Mouse (Mus musculus) 3T3-L1 (cell line): ENCODE results near the gene Itga6.
"Not testable (repeated sequence)": the region's sequence is repeated elsewhere in the genome, so short reads cannot be mapped to it uniquely, and the experiment has no call there.

Source experiments
- DNase-seq: peaks from one replicate; pipeline ENCODE4 v3.0.0-alpha.2; 2015; ENCODE audit warnings: low read depth, low spot score

Gene Itga6

DNA sequence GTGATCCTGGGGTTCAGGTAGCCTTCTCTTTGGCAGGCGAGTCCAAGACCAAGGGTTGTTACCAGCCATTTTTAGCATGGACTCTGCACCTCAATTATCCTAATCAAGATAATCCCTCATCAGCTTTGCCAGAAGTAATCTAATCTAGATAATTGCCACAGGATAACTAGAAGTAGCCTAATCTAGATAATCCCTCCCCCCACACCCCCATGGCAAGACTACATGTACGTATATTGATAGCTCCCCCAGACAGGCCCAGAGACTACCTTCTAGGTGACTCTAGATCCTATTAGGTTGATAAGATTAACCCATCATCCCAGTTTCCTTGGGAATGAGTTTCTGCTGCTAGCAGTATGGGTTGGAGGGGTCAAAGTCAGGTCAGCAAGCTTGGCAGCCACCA lies 146.1 kb downstream of the Itga6 start:
- no peak for DNase-seq

DNA sequence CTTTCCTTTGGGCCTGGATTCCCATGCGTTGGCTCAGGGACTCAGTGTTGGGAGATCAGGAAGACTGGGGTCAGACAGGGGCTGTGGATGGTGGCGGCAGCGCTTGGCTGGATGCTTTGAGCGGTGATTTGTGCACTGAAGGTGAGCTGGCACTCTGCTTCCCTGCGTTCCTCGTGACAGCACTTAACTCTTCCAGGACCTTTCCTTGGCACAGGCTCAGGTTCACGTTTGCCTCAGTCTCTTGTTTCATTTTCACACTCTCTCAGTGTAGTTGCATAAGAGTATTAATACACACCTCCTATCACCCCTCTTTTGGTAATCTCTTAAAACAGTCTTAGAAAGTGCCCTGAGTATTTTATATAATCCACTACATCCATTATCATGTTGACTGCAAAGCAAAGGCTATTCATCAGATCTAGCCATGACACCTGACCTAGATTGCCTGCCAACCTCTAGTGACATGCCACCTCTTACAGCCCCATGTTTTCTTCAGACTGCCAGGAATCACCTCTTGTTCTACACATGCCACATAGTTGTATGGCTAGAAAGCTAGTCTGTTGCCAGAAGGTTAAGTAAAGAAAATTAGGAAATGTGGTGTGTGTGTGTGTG lies 147.4 kb downstream of the Itga6 start:
- no peak for DNase-seq

DNA sequence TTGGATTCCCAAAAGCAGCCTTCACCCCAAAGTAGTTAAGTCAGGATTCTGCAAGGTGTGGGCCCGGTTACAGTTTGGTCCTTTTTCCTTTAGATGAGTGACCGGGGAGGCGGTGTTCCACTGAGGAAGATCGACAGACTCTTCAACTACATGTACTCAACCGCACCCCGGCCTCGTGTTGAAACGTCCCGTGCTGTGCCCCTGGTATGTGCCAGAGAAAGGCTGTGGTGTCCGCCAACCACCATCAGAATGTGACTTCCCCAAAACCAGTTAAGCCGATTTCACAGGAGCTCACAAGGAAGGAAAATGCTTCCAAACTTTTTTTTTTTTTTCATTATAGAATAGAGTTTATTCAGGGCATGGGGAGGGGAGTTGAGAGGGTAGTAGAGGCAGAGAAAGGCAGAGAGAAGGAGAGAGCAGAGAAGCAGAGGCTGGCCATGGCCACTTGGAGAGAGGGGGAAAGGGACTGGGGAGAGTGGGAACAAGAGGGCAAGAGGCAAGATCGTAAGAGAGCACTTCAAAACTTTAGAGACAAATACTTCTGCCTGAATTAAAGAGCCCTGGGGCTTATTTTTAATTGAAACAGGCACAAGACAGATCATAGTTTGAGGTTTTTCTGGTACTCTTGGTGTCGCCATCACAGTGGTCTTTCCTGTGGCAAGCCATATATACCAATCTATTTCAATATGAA lies 150.3 kb downstream of the Itga6 start:
- no peak for DNase-seq

DNA sequence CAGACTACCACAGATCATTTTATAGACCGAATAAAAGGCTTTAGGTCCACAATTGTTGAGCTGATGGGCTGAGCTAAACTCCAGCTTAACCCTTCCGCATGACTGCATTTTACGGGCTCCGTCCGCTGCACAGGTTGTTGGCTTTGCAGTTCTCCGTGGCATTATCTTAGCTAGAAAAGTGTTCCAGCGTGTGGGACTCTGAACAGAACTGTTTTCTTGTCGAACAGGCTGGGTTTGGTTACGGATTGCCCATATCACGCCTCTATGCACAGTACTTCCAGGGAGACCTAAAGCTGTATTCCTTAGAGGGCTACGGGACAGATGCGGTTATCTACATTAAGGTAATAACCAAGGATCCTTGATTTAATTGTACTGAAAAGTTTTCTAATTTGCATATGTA lies 152.0 kb downstream of the Itga6 start:
- DNase-seq: no peak

- DNase-seq: peak; percentile 72
Observed at GRCm38 (mm10) chr2:71898335-71898856, 153.0 kb downstream of the Itga6 start.

DNA sequence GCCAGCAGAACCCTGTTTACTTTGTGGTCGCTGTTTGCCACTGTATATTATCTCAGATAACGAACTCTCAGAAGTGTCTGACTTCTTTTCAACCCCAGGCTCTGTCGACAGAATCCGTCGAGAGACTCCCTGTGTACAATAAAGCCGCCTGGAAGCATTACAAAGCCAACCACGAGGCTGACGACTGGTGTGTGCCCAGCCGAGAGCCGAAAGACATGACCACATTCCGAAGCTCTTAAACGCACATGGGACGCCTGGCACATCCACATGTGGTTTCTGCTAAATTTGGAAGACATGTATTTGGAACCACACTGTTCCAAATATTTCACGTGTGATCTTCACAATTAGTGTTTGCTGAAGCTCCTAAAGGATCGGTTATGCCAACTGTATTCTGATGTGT lies 154.5 kb downstream of the Itga6 start:
- DNase-seq: no peak

DNA sequence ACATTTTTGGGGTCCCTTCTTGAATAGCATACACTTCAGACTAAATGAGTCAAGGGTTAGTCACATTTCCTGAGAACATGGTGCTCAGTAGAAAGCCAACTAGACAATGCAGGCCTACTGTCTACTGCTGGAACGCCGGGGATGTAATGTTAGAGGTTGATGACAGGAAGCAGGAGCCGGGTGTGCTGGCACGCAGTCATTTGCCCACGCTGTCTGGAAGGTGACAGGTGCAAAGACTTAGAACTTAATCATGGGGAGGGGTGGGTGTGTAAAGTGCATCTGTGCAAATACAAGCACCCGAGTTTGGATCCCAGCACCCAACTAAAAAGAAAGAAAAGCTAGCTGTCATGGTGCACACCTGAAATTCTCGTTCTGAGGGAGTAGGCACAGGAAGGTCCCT lies 159.7 kb downstream of the Itga6 start:
- no peak for DNase-seq

DNA sequence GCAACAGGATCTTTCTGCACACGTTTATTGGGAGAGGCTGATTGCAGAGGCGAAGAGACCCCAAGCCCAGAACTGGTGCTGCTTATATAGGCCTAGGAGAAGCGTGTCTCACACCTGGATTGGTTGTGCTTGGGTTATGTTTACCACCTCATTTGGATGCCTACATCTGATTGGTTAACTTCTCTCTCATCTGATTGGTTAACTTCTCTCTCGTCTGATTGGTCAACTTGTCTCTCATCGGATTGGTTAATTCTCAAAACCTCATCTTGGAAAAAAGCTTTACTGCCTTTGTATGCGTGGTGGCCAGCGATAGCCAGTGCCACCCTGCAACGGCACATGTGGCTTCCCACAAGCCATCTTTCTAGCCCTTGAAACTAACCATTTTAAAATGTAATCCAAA lies 160.9 kb downstream of the Itga6 start:
- not testable (repeated sequence) for DNase-seq
